Mouse (Mus musculus) gastrocnemius, postnatal 4 days (tissue): ENCODE measurements at regions not wholly inside any gene's neighbourhood (a gene's known extent, or its start where the extent isn't known, plus 50 kb on each side); places are given as distances from the start of the nearest gene placed in this dataset.

Experiments
- DNase-seq, 2 experiments: peaks; one replicate each; pipeline ENCODE4 v3.0.0; 2021 to 2022; ENCODE audit warnings: low spot score in 2 of 2, mixed read lengths in 2 of 2

DNA sequence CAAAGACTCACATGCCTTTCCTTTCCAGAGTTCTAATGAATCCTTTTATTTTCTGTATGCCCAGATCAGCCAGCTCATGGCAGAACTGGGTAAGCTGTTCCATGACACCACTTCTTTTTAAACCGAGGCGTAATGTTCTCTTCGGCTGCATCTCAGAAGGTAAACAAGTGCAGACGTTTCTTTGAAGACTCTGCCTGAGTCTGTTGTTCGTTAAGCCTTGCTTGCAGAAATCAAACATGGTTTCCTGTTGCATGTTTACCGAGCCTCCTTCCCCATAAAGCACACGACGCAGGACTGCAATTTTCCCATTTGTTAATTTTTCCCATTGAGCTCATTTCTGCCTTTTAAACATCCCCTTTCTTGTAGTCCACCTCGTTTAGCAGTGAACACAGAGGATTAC, 106.6 kb upstream of the Arglu1 start:
- no peak for DNase-seq

DNA sequence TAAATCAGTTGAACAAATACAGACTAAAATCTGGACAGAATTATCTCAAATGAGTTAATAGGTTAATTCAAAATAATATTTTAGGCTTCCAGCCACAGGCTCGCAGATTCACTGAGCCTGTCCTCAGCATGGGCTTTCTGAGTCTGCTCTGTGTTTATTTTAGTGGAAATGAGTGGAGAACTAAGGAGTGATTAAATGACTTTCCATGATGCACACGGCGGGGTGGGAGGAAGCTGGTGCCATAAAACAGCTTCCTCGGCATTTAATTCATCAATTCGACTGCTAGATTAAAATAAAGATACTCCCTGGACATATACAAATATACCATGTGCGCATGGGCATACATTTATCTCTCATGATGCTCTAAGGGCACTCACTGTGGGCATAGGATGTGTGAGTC, 104.4 kb upstream of the Arglu1 start:
- DNase-seq, result no peak

DNA sequence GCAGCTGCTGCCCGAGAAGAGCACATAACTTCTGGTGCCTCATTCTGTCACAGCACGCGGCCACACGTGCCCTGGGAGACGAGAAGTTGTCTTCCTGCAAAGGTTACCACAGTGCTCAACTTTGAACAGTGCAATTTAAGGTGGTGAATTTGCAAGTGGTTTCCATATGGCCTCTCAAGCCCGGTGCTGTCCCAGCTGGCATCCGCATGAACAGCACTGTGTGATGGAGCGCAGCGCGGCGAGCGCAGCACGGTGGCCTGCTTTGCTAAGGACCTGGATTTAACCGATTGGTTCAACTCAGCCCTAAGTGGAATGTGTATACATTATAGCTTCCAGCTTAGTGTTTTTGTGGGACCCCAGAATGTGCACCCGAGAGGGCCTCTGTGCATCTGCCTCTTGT, 89.6 kb upstream of the Arglu1 start:
- no peak for DNase-seq

DNA sequence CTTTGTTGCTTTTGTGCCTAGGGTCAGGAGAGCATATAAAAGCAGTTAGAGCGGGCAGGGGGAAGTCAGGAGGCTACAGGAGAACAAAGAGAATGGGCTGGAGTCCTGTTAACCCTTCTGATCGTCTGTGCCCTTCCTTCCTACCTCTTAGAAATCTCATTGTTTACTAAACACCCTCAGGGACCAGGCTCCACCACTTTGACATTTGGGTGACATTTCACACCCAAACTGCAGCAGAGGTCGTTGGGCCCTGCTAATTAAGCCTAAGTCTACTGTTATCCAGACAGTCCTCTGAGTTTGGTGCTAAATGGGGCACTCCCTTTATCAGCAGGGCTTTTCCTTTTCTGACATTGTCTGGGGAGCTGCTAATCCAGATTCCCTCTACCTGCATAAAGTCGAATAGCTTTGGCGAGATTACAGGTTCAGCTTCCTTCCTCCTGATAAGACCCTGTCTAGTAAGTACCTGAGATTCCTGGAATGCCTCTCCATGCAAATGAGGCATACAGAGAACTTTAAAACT, 84.2 kb upstream of the Arglu1 start:
- no peak for DNase-seq

DNA sequence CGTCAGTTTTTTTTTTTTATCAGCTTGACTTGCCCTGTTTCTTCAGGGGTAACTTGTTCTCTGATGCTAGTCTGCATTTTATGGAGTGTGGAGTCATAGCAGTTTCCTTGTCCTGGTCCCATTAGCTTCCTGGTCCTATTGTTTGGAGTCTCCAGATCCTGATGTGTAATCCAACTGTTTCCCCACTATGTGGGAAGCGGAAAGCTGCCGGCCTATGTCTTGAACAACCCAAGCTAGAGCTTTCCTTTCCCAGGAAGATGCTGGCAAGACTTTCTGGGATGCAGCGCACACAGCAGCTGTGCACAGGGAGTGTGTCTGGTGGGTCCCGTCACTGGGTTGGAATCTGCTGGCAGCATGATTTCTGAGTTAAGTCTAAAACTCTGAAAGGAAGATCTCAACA, 82.1 kb upstream of the Arglu1 start:
- peak in 1 of 2 experiments; percentile 29 for DNase-seq

DNA sequence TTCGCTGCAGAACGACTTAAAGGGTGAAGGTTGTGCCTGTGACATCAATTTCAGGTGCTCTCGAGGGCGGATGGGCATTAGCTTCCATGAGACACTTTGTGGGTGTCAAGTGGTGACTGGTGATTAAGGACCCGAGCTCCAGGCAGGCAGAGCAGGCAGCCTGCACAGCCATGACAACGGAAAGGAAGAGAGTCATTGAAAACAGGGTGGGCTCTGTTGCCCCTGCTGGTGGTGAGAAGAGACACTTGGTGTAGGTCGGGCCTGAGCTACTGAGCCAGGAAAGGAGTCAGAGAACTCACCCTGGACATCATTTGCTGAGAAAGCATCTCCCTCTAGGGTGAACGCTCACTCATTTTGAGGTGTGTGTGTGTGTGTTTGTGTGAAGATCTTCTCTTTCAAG, 80.1 kb upstream of the Arglu1 start:
- DNase-seq, result no peak

DNA sequence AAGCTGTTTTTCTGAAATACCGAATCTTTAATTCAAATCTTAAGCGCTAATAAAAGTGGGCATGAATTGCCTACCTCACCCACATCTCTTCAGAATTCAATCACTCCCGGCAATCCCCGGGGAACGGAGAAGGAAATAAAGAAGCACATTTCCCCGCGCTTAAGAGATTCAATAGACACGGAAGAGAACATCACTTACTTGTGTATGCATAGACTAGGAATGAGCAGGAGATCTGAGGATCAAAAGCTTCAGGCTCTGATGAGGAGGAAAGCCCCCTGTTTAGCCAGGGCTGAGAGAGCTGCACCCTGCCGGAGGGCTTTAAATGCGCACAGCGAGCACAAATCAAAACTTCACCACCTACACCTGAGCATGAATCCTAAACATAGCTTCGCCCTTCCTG, 72.0 kb upstream of the Arglu1 start:
- no peak for DNase-seq

DNA sequence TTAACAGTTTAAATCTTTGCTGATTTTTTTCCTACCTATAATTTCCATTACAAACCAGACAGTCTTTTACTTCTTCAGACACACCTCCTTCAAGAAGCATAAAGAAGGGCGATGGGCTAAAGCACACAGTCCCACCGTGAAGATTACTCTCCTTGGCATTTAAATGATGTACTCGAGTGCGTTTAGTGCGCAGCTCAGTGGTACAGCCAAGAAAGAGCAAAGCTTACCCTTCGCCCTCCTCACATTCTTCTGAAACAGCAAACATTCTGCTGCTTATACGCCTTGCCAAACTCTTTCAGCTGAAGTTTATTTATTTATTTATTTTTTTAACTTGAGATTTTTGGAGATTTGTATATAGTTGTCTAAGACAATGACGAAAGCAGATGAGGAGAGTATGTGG, 68.0 kb upstream of the Arglu1 start:
- DNase-seq, result no peak

DNA sequence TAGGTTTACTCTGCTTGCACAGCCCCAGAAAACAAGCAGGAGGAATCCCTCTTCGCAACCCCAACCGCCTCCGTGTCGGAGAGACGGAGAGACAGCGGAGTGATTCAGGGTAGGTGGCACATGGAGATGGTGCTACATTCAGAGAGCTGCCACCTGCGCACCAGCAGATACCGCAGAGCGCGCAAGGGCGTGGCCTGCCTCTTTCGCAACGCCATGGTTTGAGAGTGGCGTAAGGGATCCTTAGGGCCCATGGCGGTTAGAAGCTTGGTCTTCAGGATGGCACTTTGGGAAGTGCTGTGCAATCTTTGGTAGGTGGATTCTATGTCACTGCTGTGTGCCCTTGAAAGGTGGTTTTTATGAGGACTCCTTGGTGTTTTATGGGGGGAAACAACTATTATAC, 60.9 kb upstream of the Arglu1 start:
- DNase-seq, result no peak

DNA sequence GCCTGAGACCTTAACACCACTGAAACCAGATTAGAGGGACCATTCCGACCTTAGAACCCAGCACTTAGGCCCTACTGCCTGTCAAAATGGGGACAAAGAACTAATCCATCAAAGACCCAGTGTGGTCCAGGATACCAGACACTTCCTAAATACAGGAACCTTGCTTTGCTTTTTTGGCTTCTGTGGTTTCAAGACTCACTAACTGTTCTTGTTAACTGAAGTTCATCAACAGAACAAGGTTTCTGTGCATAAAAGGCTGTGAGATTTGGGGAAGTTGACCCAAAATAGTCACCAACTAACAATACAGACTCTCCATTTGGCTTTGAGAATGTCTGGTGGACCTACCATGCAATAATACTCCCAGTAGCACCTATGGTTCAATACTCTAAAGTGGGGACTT, 56.4 kb upstream of the Arglu1 start:
- no peak for DNase-seq

DNA sequence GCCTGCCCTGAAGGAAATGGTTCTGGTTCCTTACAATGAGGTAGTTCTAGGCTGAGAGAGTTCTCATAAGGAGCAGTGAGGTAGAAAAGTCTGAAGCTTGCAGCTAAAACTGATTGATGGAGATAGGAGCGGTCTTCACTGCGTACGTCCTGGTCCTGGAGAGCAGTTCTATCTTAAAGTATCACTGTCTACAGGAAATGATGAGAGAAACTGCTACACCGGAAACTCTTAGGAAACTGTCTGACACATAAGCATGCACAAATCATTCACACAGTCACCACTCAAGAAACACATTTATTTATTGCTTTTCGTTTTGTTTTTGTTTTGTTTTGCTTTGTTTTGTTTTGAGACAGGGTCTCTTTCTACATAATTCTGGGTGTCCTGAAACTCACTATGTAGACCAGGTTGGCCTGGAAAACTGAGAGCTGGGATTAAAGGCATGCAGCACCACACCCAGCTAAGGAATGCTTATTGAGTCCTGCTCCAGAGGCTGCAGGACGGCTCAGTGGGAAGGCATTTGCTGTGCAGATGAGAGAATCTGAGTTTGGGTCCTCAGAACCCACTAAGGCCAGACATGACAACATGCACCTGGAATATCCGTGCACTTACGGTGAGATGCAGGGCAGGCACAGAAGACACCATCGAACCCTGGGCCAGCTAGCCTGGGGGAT, 55.4 kb upstream of the Arglu1 start:
- no peak for DNase-seq
